Mouse (Mus musculus) MN1 (cell line): ENCODE data around the gene Trim14.

ENCODE experiments used
- DNase-seq: peaks from one replicate; pipeline ENCODE4 v3.0.0-alpha.2; 2016; ENCODE audit warnings: low spot score

Trim14 gene

DNA sequence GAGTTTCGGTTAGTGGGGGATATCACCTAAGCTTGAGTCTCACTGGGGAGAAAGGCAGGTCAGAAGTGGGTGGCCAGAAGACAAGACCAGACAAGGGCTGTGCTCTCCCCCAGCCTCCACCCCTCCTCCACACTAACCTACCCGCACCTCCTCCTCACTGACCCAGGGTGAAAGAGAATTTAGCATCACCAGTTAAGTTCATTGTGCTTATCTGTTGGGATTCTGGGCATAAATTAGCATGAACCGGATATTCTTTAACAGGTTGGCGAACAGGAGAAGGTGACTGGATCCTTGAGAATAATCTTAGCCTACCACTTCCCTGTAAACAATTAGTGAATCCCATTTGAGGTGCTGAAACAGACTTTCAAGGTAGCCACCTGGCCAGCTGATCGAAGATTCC is 60.8 kb downstream of the Trim14 start:
- no peak for DNase-seq

DNA sequence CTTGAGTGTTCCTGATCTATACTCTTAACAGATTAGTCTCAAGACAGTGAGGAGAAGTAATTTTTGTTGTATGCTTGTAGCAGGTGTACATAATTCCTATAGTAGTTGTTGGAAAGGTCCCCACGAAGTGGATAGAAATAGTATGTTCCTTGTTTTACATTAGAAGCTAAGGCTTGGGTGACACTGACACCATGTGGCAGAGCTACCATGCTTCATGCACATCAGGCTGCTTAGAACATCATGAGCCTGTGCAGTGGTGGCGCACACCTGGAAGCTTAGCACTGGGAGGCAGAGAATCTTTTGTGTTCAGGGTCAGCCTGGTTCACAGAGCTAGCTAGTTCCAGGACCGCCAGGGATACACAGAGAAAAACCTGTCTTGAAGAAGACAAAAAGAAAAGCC is 70.2 kb downstream of the Trim14 start:
- no peak for DNase-seq

DNA sequence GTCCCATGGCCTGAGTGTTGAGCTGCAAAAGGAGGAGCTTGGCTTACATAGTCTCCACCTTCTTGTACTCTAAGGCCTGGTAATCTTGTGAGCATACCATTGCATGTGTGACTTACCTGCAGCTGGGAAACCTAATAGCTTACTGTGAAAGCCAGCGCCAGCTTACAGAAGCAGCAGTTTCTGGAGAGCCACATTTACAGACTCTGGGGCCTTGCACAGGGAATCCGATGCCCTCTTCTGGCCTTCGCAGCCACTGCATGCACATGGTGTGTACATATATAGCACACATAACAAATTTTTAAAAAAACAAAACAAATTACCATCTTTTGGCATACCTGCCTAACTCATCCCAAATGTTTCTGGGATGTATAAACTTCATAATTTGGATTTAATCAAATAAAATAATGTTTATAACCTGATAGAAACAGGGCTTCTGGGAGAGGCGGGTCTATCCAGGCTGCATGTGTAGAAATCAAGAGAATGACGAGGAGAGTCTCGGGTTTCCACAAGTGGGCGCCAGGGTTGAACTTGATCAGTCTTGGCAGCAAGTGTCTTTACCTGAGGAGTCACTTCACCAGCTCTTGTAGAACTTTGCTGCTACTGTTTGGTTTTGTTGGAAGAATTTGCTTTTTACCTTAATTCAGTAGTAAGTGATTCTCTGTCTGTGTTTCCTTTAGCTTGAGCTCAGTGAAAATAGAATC is 72.7 kb downstream of the Trim14 start:
- no peak for DNase-seq

DNA sequence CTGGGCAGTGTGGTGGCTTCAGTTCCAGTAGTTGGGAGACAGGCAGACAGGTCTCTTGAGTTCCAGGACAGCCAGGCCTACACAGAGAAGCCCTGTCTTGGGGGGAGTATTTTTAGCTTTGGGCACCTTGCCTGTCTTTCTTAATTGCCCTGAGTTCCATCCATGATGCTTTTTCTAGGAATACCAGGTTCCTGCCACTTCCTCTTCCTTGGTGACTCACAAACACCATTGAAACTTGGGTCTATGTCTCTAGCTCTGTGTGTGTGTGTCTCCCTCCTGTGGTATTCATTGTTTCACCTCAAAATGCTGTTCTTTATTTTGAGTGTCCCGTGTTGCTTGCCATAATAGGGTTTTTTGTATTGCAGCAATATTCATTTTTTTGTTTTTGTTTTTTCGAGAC is 77.5 kb downstream of the Trim14 start:
- DNase-seq, result no peak

- no peak for DNase-seq
Measured at GRCm38 (mm10) chr4:46457186-46457585, 78.8 kb downstream of the Trim14 start.

DNA sequence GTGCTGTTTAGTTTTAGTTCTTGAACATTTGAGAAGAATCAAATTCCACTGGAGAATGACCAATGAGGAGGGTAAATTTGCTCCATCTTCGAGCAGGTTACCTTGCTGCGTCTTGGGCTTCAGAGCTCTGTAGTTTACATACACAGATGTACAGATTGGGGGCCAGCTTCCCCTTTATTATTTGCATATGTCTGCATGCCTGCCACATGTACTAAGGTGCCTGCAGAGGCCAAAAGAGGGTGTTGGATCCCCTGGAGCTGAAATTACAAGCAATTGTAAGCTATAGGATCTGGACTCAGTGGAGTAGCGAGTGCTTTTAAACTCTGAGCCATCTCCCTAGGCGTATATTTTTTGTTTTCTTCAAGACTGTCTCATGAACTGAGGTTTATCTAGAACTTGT is 79.2 kb downstream of the Trim14 start:
- DNase-seq, result no peak

DNA sequence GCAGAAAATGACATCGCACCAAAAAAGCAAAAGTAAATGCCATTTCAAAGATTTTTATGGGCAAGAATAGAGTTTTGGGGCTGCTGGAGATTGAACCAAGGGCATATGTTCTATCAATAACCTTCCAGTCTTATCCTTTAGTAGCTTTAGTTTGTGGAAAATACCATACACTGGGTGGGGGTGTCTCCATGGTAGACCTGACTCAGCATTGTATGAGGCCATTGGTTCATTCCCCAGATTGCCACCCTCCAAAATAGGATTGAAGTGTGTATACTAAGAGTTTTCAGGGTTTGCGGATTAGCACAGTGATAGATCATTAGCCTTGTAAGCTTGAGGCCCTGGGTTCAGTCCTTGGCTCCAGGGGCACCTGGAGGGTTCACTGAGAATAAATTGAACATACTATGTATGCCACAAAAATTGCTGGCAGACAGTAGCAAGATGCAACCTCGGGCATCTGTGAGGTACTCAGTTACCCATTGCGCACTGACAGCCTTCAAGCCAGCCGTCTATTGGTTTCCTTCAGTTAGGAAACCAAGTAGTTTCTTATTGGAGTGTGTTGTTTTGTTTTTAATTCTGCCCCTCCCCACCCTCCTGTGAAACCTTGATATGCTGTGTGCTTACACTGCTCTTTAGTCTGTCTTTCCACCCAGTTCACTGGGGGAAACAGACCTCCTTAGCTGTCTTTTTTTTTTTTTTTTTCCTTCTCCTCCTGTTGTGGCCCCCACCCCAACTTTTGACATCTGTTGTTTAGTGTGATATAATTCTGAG is 81.7 kb downstream of the Trim14 start:
- no peak for DNase-seq

DNA sequence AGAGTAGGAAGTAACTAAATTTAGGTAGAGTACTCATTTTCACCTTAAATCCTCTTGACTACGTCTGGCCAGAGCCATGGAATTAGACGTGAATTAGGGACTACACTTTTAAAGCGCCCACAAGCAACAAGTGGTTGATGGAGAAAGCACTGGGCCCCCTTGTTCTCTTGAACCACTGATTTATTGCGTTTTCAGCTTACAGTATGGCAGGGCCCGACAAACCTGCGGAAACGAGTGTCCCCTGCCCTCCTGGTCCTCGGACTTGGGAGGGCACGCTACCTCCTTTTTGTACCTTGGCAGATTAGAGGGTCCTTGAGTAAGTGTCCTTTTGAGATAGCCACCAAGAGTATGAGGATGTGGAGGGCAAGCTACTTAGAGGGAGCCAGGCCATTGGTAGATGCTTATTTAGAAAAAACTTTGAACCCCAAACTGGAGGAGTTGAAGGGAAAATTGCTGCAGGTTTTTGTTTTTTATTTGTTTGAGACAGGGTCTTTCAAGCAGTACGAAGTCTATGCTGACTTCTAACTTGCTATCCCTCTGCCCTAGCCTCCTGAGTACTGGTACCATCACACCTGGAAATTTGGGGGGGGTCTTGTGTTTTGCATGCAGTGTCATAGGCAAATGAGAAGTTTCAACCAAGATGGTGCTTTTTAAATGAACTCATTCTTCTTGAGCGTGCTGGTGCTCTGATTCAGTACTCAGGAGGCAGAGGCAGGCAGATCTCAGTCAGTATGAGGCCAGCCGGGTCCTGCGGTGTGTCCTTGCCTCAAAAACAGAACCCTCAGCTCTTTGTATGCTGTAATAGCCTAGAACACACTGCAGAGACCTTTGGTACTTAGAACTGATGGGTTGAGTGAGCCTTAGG is 82.9 kb downstream of the Trim14 start:
- DNase-seq, result peak; percentile 12

GRCm38 (mm10) chr4:46452481-46452850 is 83.5 kb downstream of the Trim14 start:
- peak; percentile 80 for DNase-seq

- DNase-seq, result peak; percentile 78
Measured at GRCm38 (mm10) chr4:46451758-46452480, 84.0 kb downstream of the Trim14 start.

DNA sequence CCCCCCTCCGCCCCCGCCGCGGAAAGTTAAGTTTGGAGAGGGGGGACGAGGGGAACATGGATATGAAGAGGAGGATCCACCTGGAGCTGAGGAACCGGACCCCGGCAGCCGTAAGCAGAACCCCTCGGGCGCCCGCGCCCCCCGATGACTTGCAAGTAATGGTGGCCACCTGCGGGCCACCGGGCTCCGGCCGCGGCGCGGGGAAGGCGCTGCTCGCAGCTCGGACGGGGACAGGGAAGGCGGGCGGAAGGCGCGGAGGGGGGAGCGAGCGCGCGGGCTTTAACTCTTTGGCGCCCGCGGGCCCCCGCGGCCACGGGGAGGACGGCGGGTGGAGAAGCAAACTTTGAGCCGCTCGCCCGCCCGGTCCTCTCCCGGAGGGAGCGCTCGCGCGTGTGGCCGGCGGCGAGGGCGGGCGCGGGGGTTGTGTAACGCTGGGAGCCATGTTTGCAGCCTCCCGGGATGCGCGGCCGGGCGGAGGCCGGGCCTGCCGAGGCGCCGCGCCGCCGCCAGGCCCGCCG is 84.6 kb downstream of the Trim14 start:
- no peak for DNase-seq

- peak; percentile 94 for DNase-seq
Measured at GRCm38 (mm10) chr4:46450519-46451131, 85.3 kb downstream of the Trim14 start, which contains the start of gene Anp32b. Anp32b (plus strand) TSS chr4:46450902.

DNA sequence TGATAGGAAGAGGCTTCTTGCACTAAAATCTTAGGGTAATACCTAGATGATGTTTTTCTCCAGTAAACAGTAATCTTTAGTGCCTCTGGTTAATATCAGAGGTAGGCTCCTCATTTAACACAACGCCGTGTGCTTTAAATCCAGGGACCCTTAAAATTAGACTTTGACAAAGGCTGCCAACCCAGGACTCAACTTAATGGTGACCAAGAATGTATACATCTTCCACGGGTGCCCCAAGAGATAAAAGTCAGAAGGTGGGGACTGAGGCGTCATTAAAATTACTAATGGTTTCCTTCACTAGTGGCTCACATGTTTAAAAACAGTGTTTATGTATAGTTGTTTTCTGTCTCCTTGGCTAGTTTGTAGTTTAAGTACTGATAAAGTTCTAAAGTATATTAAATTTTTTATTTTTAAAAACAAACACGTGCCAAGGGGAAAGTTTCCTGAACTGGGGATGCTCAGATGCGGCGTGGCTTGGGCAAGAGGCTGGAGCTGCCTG is 85.9 kb downstream of the Trim14 start:
- DNase-seq, result no peak

DNA sequence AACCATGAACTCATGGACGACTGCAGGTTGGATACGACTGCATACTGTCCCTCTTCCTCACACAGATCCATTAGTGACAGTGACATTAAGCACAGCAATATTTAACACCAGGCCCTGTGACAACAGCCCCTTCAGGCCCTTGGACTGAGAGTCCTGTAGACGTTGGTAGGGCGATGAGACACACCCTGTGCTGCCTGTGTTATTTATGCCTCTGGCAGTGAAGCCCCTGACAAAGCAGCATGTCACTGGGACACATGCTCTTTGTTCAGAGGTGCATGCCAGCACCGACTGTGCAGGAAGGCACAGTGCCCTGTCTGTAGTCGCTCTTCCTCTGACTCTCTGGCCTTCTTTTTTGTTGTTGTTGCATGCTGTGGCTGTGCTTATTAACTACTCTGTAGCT is 87.1 kb downstream of the Trim14 start:
- DNase-seq, result peak; percentile 12

- DNase-seq, result no peak
Measured at GRCm38 (mm10) chr4:46447461-46447860, 88.5 kb downstream of the Trim14 start.

GRCm38 (mm10) chr4:46445237-46445945 is 90.5 kb downstream of the Trim14 start:
- no peak for DNase-seq
